Mouse (Mus musculus) large intestine, adult 2 months (tissue): Measurements from ENCODE around the gene Lhx2. TPM values are rescaled to one million over a fixed set of nuclear protein-coding genes. Genes with fewer than 3 reads are reported as not detected.

Experiments used
- DNase-seq: peaks from one replicate; pipeline ENCODE4 v3.0.0-alpha.2; 2012; ENCODE audit warnings: low read depth, low spot score
- WGBS: fragments of 180-500 bp; shearing (Covaris S2); methylation state at CpG from one replicate; pipeline ENCODE4 v1.1.7; 2018; 5-methylcytosine and 5-hydroxymethylcytosine counted together
- polyA plus RNA-seq: library from polyadenylated mRNA; depleted of rRNA; stranded (reverse); fragments of >200 nt; gene quantifications from 2 replicates; pipeline ENCODE4 v1.2.3, GENCODE M21; 2012; rRNA removed

Gene Lhx2
- polyA plus RNA-seq: not detected in 2 replicates

GRCm38 (mm10) chr2:38338990-38339909 lies at the start of gene Lhx2:
Gene Lhx2, plus strand, starts transcription at chr2:38339281.
- DNase-seq: no peak
- WGBS: 2% methylated on average over 70 of the region's 92 CpGs

GRCm38 (mm10) chr2:38291526-38291925 lies 47.6 kb upstream of the Lhx2 start:
- WGBS: 61% methylated on average over 1 of the region's 1 CpGs
- no peak for DNase-seq

GRCm38 (mm10) chr2:38295939-38296338 lies 43.1 kb upstream of the Lhx2 start:
- WGBS: 82% methylated on average over 4 of the region's 4 CpGs
- no peak for DNase-seq

- 22% methylated on average over 2 of the region's 2 CpGs for WGBS
These were observed 38.1 kb upstream of the Lhx2 start for GRCm38 (mm10) chr2:38300941-38301340.

GRCm38 (mm10) chr2:38305152-38305551 lies 33.9 kb upstream of the Lhx2 start:
- WGBS: 64% methylated on average over 1 of the region's 1 CpGs
- DNase-seq: no peak

More at GRCm38 (mm10) chr2:38300941-38301340, 38.1 kb upstream of the Lhx2 start:
- DNase-seq: no peak

GRCm38 (mm10) chr2:38312921-38313320 lies 26.2 kb upstream of the Lhx2 start:
- WGBS: 43% methylated on average over 3 of the region's 3 CpGs
- DNase-seq: no peak

GRCm38 (mm10) chr2:38313399-38313798 lies 25.7 kb upstream of the Lhx2 start:
- DNase-seq: no peak
- WGBS: 21% methylated on average over 3 of the region's 3 CpGs

- WGBS: 70% methylated on average over 11 of the region's 11 CpGs
- no peak for DNase-seq
These were observed 20.0 kb upstream of the Lhx2 start for GRCm38 (mm10) chr2:38319086-38319485.

- no peak for DNase-seq
- WGBS: 56% methylated on average over 4 of the region's 4 CpGs
These were observed 18.2 kb upstream of the Lhx2 start for GRCm38 (mm10) chr2:38320911-38321310.

- no peak for DNase-seq
- 38% methylated on average over 8 of the region's 8 CpGs for WGBS
These were observed 15.7 kb upstream of the Lhx2 start for GRCm38 (mm10) chr2:38323380-38323779.

- 30% methylated on average over 1 of the region's 1 CpGs for WGBS
- DNase-seq: no peak
These were observed 12.4 kb upstream of the Lhx2 start for GRCm38 (mm10) chr2:38326671-38327070.

- 45% methylated on average over 7 of the region's 7 CpGs for WGBS
- DNase-seq: no peak
These were observed 5.4 kb upstream of the Lhx2 start for GRCm38 (mm10) chr2:38333586-38334119.

- whole genome bisulfite sequencing: 14% methylated on average over 17 of the region's 17 CpGs
- DNase-seq: no peak
These were observed 2.5 kb upstream of the Lhx2 start for GRCm38 (mm10) chr2:38336606-38337005.

- no peak for DNase-seq
- WGBS: 17% methylated on average over 6 of the region's 6 CpGs
These were observed 1.9 kb upstream of the Lhx2 start for GRCm38 (mm10) chr2:38337091-38337640.

- DNase-seq: no peak
- 55% methylated on average over 5 of the region's 5 CpGs for WGBS
These were observed 1.4 kb upstream of the Lhx2 start for GRCm38 (mm10) chr2:38337681-38338080.

GRCm38 (mm10) chr2:38338348-38338932 lies 641 bp upstream of the Lhx2 start:
- DNase-seq: no peak
- 14% methylated on average over 5 of the region's 5 CpGs for WGBS

GRCm38 (mm10) chr2:38339910-38340625 lies 987 bp downstream of the Lhx2 start:
- no peak for DNase-seq
- WGBS: 9% methylated on average over 9 of the region's 9 CpGs

GRCm38 (mm10) chr2:38340626-38341200 lies 1.6 kb downstream of the Lhx2 start:
- WGBS: 4% methylated on average over 10 of the region's 10 CpGs
- DNase-seq: no peak

- DNase-seq: no peak
- 25% methylated on average over 1 of the region's 1 CpGs for WGBS
These were observed 4.5 kb downstream of the Lhx2 start for GRCm38 (mm10) chr2:38343573-38343972.
